Mouse (Mus musculus) cortical plate, adult 2 months (tissue): ENCODE data around the gene Wfdc10.

Experiments used
- CTCF ChIP-seq: fragments of 200-500 bp; IDR thresholded peaks from 2 replicates; pipeline ENCODE4 v1.5.1; 2011; ENCODE audit warnings: mild to moderate bottlenecking, control low read depth, low read length; ENCODE audit not compliant: insufficient read depth; ENCODE audit errors: extremely low read depth
- POLR2A ChIP-seq: fragments of 200-500 bp; IDR thresholded peaks from 2 replicates; pipeline ENCODE4 v1.6.1; 2011; ENCODE audit warnings: mild to moderate bottlenecking, low read length, control low read depth; ENCODE audit not compliant: insufficient read depth; ENCODE audit errors: extremely low read depth

DNA sequence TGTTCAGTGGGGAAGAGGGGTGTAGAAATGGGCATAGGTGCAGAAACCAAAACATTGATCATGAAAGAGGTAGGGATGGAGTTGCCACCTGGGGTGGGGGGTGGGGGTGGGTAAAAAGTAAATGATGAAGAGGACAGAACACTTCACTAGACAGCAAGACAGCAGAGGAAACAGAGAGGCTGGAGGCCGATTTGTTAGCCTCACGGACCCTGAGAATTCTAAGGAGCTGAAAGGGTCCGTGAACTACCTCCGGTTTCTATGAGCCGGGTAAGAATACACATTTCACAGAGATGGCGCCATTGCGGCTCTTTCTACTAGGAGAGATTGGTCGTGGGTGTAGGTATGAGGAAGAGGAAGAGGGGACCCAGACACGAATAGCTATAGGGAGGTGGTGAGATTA, 637 bp downstream of the Wfdc10 start, which contains the start of gene Wfdc9:
- TF ChIP-seq POLR2A: no peak
- no peak for TF ChIP-seq CTCF
